Mouse (Mus musculus): ENCODE results near the gene Bspry.
A peak's percentile ranks its signal among the peaks of the same experiment; 100 is the strongest.

Gene Bspry

DNA sequence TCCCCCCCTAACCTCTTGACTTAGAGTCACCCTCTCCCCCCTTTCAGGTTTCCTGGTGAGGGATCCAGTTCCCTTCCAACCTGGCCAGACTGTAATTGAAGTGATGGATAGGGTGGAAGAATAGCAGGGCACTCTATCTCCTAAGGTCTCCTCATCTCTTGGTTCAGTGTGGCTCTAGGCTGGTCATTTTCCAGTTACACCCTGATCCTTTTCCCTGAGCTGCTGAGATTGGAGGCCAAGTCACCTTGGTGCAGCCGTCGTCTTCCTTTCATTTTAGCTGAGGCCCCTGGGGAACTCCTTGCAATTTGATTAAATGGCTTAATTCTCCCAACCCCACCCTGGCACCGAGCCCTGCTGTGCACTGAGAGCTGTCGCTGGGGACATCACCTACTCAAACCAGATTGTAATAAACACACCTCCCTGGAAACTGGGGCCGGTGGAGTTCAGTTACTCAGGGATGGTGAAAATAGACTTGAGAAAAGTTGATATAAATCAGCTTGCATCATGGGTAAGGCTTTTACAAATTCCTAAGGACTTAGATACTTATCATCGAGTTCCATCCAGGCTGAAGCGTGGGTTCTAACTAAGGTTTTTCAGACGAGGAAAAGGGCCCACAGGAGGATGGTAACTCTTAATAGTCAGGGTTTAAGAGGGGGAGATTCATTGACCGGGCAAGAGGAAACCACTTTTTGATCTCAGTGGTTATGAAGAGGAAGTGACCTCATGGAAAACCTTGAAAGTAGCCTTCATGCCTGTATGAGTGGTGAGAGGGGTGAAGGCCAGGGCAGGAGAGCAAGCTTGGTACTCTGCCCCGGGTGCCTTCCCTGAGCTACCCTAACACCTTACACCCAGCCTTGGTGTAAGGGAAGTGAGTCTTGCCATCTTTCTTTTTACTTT, 1.1 kb downstream of the Bspry start:
- peak; percentile 43 for DNase-seq

DNA sequence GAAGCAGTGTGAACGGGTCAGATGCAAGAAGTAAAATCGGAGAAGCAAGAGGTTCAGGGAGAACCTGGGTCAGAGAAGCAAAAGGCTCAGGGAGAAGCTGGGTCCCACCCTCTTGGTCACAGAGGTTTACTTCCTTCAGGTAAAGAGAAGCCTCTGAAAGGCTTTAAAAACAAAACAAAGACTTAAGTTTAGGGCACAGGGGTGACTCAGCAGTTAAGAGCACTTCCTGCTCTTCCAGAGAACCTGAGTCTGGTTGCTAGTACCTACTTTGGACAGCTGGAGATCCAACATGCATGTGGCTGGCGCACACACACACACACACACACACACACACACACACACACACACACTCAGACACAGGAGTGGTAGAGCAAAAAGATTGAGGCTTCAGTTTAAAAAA, 5.1 kb downstream of the Bspry start:
- DNase-seq, result no peak

DNA sequence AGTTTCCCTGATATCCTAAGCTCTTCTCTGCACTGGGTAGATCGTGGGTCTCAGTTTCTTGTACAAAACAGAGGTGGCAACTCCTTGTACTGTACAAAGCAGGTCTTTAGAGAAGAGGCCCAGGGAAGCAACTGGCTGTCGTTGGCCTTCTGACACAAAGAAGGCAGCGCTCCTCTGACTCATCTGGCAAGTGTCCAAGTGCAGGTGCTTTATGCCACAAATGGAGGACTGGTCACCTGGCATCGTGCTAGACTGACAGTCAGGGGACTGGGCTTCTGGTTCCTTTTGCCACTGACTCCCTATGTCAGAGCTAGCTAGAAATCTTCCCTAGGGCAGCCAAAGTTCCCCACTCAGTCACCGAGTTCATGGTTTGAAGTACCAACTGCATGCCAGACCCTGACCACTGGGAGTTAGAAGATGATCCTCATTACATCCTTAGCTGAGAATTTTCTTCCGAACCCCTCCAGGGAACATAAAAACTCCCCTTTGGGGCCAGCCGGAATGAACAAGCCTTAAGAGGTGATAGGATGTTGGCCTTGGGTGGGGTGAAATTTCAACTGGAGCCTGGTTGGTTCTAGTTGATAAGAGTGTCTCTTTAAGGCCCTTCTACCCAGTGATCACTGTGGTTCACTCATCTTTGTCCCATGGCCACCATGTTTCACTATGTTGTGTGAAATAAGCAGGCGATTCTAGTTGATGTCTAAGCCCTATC, 5.8 kb downstream of the Bspry start:
- DNase-seq, result no peak

DNA sequence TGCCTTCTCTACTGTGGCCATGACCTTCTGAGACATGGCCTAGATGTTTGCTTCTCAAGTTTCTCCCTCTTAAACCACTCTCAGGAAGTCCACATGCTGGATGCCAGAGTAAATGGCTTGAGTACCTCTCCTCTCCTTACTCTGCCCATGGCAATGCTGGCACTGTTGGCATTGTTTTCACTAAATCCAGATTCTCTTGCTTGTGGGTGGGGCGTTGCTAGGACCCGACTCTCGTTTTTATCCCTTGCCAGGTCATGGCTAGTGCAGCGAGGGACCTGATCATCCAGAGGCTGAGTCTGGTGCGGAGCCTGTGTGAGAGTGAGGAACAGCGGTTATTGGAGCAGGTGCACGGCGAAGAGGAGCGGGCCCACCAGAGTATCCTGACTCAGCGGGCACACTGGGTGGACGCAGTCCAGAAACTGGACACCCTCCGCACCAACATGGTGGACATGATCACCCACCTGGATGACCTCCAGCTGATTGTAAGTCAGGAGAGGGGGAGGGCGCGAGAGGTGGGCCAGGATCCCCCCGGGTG, 6.4 kb downstream of the Bspry start:
- no peak for DNase-seq

DNA sequence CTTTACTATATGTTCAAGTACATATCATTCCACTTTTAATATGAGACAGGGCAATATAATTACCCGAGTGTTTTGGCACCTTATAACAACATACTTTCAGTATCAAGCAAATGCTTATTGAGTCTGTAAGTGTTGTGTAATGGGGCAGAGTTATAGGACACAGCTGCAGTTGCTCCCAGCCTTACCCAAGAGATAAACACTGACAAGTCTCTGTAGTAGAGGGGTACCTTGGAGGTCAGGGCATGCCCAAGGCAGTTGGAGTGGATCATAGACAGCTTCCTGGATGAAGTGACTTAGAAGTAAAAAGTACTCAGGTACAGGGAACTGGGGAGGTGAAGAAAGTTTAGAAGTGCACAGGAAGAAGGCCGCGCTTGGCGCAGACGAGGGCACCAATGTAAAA, 7.3 kb downstream of the Bspry start:
- DNase-seq, result no peak

DNA sequence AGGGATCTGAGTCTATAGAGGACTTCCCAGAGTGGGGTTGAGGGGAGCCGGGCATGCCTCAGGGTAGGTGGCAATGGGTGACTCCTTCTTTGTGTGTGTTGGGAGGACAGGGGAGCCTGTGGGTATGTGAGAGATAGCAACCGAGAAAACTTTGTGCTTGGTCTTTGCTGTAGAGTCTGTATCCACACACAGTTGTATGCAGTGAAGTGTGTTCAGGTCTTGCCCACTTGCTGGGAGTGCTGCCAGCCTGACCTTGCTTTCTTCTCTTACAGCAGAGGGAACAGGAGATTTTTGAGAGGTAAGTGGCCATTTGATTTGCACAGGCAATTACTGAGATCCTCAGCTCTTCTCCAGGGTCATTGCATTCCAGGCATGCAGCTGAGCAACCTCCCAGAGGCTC, 8.1 kb downstream of the Bspry start:
- DNase-seq, result no peak

DNA sequence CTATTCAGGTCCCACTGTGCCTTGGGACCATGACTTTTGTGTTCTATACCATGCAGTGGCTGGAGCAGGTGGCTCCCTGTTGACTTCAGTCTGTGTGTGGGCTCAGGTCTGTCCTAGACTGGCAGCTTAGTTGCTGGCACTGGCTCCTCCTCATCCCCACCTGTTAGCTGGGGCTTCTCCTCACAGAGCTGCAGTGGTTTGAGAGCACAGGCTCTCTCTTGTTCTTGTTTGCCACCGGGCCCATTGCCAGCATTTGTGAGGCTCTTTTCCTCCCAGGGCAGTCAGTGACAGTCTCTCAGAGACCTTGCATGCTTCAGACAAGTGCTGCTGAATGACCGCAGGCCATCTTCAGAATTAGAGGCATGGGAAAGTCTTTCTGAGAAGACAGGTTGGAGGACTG, 12.8 kb downstream of the Bspry start:
- no peak for DNase-seq

DNA sequence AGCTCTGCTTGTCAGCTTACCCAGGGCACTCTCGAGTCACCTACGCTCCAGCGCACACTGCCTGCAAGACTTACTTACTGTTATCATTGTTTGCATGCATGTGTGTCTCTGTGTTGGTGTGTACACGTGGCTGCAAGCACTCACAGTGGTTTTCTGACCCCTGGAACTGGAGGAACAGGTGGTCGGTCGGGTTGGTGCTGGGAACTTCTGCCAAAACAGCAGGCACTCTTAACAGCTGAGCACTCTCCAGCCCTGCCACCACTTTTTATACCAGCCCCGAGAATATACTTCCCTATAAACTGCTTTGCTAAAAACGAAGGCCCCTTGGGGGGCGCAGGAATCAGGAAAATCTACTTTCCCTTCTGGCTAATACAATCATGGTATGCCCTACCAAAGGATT, 14.4 kb downstream of the Bspry start:
- DNase-seq, result no peak

DNA sequence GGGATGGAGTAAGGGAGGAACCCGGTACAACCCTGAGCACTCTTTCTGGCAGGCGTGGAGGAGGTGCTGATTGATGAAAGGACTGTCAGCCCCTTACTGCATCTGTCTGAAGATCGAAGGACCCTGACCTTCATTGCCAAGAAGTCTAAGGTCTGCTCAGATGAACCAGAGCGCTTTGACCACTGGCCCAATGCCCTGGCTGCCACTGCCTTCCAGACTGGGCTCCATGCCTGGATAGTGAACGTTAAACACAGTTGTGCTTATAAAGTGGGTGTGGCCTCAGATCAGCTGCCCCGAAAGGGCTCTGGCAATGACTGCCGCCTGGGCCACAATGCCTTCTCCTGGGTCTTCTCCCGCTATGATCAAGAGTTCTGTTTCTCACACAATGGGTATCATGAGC, 16.1 kb downstream of the Bspry start:
- DNase-seq, result peak; percentile 93

DNA sequence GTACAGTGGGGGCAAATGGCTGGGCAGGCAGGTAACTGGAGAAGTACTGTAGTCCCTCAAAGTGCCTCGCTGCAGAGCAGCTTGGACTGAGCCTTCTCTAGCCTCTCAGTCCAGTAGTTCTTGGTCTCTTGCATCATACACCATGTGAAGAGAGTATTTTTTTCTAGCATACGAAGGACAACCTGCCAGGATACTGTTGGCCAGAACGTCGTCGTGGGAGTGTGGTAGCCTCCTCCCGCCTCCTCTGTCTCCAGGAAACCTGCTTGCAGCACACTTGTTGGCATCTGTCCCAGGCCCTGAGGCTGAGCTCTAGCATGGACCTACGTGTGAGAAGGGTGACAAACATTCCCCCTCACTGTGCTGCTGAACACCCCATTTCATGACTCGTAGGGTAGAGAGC, 17.0 kb downstream of the Bspry start:
- peak; percentile 81 for DNase-seq

DNA sequence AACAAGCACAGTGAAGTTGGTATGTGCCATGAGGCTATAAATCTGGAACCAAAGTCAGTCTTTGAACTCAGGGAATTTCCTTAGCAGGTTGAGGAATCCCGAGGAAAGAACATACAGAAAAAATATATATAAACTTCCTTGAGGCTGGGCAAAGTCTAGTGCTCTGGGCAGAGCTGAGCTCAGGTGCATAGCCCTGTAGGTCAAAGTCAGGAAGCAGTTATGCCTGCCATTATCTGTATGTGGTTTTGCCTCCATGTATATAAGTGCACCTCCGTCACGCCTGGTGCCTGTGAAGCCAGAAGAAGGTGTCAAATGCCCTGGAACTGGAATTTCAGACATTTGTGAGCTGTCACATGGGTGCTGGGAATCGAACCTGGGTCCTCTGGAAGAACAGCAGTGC, 20.9 kb downstream of the Bspry start:
- no peak for DNase-seq

DNA sequence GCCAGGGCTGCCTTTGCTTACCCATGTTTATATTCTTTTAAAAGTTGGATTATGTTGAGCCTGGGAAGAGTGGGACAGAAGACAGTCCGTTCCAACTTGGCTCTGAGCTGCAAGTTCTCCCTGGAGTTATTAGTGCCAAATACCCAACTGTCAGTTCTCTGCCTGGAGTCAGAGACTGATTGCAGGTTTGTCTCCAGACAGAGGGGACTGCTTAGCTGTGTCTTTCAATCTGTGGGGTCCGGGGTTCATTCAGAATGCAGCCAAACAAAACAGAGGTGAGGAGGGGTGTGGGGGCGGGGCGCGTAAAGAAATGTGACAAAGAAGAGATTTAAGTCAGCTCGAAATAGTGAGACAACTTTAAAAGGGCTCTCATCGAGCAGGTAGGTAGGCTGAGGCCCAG, 21.7 kb downstream of the Bspry start:
- no peak for DNase-seq

DNA sequence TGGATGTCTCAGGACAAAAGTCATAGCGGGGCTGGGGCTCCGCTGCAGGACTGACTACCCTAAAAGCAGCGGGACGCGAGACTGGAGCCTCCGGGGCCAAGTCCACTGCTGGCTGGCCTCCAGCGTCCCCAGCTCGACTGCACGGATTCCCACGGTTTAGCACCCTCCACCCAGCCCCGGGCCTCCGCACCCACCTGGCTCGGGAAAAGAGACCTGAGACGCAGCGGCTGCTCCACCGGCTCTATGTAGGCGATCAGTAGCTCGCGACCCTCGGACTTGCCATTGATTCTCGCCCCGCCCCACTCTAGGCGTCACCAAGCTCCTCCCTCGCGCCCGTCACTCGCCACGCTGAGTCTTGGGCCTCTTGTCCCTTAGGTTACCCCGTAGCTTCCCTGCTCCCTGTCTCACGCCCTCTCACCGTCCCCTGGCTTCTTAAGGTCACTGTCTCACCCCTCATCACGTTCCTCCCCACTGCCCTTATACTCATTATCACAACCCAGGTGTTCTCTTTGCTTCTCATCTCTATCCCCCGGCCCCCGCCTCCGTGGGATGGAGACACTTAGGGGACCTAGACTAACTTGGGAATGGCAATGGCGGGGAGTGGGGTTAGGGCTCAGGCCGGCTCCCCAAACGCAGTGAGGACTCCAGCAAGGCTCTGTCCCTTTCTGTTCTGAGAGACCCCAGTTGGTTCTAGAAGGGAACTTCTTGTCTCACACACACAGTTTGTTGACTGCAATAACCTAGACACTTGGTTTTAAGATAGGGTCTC, 22.3 kb downstream of the Bspry start:
- DNase-seq, result peak; percentile 96

DNA sequence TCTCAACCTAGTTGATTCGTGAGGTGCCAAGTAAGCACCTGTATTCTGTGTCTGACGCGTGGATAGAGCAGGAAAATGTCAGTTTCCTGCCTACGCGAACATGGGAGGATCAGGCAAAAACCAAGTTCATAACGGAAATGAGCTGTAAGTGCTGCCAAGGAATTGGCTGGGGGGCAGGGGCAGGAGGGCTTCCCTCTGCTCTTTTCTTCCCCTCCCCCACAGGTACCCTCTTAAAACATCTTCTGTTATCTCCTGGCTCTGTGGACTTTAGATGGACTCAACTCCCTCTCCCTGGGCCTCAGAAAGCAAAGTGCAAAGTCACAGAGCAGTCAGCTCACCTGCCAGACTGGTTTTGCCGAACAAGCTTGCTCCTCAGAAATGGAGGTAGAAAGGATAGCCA, 23.1 kb downstream of the Bspry start:
- peak; percentile 79 for DNase-seq

DNA sequence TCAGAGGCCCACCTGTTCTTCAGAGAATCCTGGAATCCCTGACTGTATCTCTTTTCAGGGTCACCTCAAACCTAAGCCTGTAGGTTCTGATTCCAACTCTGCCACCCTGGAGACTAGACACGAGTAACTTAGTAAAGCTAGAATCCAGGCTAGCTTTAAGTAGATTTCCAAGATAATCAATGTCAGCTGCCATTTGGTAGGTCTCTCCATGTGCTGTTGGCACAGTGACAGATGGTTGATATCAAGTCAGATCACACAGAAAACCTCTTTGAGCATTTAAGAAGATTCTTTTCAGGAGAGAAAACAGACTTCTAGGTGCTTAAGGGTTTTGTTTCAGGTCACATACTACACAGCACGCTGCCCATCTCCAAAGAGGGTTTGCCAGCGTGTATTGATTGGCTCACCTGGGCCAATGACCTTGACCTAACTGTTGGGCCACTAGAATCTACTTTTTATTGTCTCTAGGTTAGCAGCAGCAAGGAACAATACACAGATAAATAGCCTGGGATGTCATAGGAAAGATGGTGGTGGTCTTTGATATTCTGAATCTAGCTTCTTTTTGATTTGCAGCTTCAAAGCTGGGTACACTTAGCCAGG, 23.6 kb downstream of the Bspry start, which contains the start of gene Hdhd3:
Gene Hdhd3, minus strand, starts transcription at position 94 of the 597 bp plus-strand sequence.
- no peak for DNase-seq

DNA sequence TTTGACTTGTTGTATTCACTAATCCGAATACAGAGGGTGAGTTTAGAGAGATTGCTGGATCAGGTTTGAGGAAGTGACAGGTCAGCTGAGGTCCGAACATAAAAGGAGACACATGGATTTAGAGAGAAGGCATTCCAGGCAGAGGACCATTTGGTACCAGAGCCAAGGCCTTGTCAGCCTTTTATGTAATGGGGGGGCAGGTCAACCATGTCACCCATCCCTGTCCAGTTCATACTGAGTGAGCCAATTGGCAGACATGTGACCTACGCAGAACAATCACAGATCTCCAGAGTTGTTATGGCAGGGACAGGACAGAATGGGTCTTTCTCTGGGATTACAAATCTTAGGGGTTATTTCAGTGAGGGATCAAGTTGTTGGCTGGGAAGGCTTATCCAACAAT, 26.1 kb downstream of the Bspry start:
- DNase-seq, result peak; percentile 42

DNA sequence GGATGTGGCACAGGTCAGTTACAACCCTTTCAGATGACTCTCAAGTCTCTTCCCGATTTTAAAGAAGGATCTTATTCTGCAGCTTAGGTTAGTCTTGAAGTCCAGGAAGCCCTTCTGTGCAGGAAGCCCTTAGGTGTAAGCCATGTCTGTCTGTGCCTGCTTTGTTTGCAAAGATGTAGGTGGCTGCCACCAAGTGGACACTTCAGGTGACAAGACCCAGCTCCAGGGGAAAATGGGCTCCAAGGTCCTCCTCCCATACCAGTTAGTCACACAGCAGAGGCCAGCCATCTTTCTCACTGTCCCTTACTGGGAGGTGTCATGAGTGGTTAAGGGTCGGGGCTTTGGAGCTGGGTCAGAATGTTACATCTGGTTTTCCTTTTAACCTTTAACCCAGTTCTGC, 26.9 kb downstream of the Bspry start:
- peak; percentile 72 for DNase-seq

DNA sequence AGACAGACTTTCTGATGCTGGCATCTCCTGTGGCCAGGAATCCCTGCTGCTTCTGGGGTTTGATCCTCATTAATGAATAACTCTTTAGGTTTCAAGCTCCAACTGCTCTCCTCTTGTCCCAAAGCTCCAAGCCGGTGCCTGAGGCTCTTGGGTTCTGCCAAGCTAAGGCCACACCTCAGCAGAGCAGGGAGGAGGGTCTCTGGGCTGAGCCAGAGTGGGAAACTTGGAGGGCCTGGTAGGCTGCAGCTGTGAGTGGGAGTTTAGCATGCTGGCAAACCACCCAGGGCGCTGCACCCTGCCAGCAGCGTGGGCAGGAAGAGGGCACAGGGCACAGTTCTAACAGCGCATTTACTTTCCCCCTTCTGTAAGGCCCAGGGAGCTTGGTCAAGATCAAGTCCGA, 29.0 kb downstream of the Bspry start:
- peak; percentile 42 for DNase-seq

DNA sequence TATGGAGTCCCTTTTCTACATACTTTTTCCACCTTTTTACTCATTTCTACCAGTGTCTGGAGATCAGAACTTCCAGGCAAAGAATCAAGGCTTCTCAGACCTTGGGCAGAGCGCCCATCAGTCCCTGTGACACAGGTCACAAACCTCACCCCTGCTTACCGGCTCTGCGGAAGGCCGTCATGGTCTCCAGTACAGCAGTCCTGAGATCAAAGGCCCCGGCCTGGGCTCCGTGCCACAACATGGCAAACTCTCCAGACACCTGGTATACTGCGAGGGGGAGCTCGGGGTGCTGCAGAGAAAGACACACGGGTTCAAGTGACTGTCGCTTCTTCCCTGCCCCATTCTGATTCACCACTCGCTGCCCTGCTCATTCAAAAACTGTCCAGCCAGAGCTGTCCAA, 30.1 kb downstream of the Bspry start:
- DNase-seq, result peak; percentile 90

DNA sequence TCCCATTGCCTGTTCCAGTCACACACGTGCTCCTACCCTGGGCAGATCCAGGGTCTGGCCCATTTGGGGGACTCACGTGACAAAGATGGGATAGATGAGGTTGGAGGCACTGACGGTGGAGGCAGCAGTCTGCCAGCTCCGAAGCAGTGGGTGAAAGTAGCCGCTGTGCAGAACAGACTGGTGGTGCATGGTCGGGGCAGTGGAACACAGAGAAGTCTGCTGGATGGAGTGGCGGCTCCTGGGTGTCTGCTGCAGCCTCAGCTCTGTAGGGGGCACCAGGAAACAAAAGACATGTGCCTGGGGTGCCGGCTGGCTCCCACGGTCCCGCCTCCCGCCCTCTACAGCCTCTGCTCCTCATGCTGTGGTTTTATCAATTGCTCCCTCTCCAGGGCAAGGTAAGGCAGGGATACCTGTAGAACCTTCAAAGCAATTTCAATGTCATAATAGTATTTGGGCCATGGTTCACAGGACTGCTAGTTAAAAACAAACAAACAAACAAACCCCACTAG, 34.2 kb downstream of the Bspry start:
- no peak for DNase-seq

DNA sequence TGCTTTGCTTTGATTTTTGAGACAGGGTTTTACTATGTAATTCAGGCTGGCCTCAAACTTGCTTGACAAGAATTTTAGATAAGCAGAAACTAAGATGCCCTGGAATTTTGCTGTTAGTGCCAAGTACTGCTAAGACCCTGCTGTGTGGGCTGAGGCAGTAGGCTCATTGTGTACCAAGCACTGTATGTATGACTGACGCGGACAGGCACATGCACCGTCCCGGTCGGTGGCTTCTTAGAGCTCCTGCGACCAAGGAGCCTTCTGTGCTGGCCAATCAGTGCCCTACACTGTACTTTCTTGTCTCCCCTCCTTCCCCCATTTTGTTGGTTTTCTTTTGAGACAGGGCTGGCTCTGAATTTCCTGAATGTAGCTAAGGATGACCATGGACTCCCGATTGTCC, 35.1 kb downstream of the Bspry start:
- DNase-seq, result no peak

DNA sequence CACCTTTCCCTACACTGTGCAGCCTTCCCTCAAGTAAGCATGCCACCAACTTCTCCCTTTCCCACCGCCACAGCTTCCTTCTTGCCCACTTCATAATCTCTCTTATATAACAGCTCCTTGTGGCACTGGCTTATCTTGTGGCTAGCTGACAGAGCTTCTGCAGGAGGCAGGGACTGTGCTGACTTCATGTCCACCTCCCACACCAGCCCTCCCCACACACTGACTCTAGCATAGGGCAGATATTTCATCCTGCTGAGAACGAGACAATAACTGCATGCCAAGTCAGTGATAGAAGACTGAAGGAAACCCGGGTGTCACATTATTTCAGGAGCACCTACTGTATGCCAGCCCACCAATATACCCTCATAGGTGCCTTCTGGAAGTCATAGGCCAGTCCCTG, 35.6 kb downstream of the Bspry start:
- DNase-seq, result no peak

DNA sequence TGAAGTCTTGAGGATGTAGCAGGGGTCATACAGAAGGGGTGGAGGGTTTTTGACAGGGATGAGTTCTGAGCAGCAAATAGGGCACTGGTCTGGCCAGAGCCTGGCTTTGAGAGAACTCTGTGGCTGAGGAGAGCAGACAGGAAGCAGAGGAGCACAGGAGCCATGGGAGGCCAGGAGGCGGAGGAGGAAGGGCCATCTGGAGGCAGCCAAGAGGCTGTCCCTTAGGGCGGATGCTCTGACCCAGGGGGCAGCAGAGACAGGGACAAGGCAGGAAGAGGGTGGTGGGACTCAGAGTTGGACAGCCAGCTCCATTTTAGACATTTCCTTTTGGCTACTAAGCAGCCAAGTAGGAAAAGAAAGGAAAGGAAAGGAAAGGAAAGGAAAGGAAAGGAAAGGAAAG, 36.2 kb downstream of the Bspry start:
- DNase-seq, result peak; percentile 79

Measured in kidney, adult 9 months (tissue).